Mouse (Mus musculus): ENCODE measurements around the gene Osbpl6. TPM values are rescaled to one million over a fixed set of nuclear protein-coding genes. Genes with fewer than 3 reads are reported as not detected.

Gene Osbpl6
- polyA plus RNA-seq, 1 experiment from 2014 or later = 17.6 TPM

GRCm38 (mm10) chr2:76630293-76630692, 224.0 kb downstream of the Osbpl6 start:
- no peak for DNase-seq
- Histone ChIP-seq H3K27me3 (ENCODE audit: insufficient read depth, low read length) (no peaks in the 10 kb centered on the region), H3K9me3 (ENCODE audit: low read depth, low read length) (no peaks in the 10 kb centered on the region; the same call in 1 of the 2 replicates), H3K36me3 (ENCODE audit: insufficient read depth) (peaks cover 75% of the 10 kb centered on the region), H3K27ac (ENCODE audit: low read depth) (no peak overlapping the region), H3K9ac (no peak overlapping the region), H3K4me3 (ENCODE audit: low read depth, low read length) (no peak overlapping the region), H3K4me2 (no peak overlapping the region), H3K4me1 (ENCODE audit: insufficient read depth) (no peaks in the 10 kb centered on the region)
- 87% methylated on average over 12 of the region's 12 CpGs for WGBS
- no peak for ATAC-seq (ENCODE audit: insufficient read depth)
- no peak for TF ChIP-seq CTCF (IDR thresholded peaks at IDR 0.05; ENCODE audit: low read depth)

- 95% methylated on average over 4 of the region's 4 CpGs for WGBS
- no peak for DNase-seq
- Histone ChIP-seq H3K9ac (no peak overlapping the region), H3K27ac (ENCODE audit: low read depth) (no peak overlapping the region), H3K36me3 (ENCODE audit: insufficient read depth) (peaks cover 83% of the 10 kb centered on the region), H3K27me3 (ENCODE audit: insufficient read depth, low read length) (no peaks in the 10 kb centered on the region), H3K4me2 (no peak overlapping the region), H3K9me3 (ENCODE audit: low read depth, low read length) (no peaks in the 10 kb centered on the region; the same call in 1 of the 2 replicates), H3K4me1 (ENCODE audit: insufficient read depth) (no peaks in the 10 kb centered on the region), H3K4me3 (ENCODE audit: low read depth, low read length) (no peak overlapping the region)
- no peak for TF ChIP-seq CTCF (IDR thresholded peaks at IDR 0.05; ENCODE audit: low read depth)
- ATAC-seq (ENCODE audit: insufficient read depth) = no peak
These were observed 225.3 kb downstream of the Osbpl6 start for GRCm38 (mm10) chr2:76631600-76631999.

GRCm38 (mm10) chr2:76639637-76640036, 233.3 kb downstream of the Osbpl6 start:
- no peak for TF ChIP-seq CTCF (IDR thresholded peaks at IDR 0.05; ENCODE audit: low read depth)
- Histone ChIP-seq H3K9me3 (ENCODE audit: low read depth, low read length) (no peaks in the 10 kb centered on the region), H3K4me1 (ENCODE audit: insufficient read depth) (no peaks in the 10 kb centered on the region), H3K27ac (ENCODE audit: low read depth) (no peak overlapping the region), H3K4me2 (no peak overlapping the region), H3K4me3 (ENCODE audit: low read depth, low read length) (no peak overlapping the region), H3K36me3 (ENCODE audit: insufficient read depth) (peaks cover 73% of the 10 kb centered on the region), H3K27me3 (ENCODE audit: insufficient read depth, low read length) (no peaks in the 10 kb centered on the region), H3K9ac (no peak overlapping the region)
- no peak for DNase-seq
- 92% methylated on average over 2 of the region's 2 CpGs for WGBS
- ATAC-seq (ENCODE audit: insufficient read depth) = no peak

GRCm38 (mm10) chr2:76643801-76644200, 237.5 kb downstream of the Osbpl6 start:
- H3K9me3 ChIP-seq (ENCODE audit: low read depth, low read length) = no peaks in the 10 kb centered on the region
- DNase-seq = no peak
- no peak overlapping the region for H3K9ac ChIP-seq
- ATAC-seq (ENCODE audit: insufficient read depth) = no peak
- peaks cover 4% of the 10 kb centered on the region for H3K4me1 ChIP-seq (ENCODE audit: insufficient read depth)
- no peak overlapping the region for H3K4me2 ChIP-seq
- H3K27ac ChIP-seq (ENCODE audit: low read depth) = no peak overlapping the region
- peaks cover 40% of the 10 kb centered on the region for H3K36me3 ChIP-seq (ENCODE audit: insufficient read depth)
- no peak overlapping the region for H3K4me3 ChIP-seq (ENCODE audit: low read depth, low read length)
- no peaks in the 10 kb centered on the region for H3K27me3 ChIP-seq (ENCODE audit: insufficient read depth, low read length)
- no peak for TF ChIP-seq CTCF (IDR thresholded peaks at IDR 0.05; ENCODE audit: low read depth)

DNA sequence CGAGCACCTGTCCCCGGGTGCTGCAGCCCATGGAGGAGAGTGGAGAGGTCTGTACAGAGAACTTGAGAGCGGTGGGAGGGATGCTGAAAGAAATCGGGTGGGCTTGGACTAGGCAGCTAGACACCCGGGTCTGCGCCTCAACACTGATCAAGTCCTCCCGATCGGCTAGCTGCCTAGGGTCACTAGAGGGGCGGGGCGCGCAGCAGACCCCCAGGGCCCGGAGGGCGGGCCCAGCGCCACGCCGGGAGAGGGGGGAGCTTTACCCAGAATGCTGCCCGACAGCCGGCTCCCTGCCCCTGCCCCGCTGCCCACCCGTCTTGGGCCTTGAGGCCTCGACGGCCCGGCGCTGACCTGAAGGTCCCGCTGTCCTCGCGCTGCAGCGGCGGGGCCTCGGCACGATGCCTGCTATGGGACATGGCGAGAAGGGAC, 241.1 kb downstream of the Osbpl6 start:
- peak overlapping the region; percentile 68 for H3K9ac ChIP-seq
- H3K4me1 ChIP-seq (ENCODE audit: insufficient read depth) = peaks cover 6% of the 10 kb centered on the region
- H3K9me3 ChIP-seq (ENCODE audit: low read depth, low read length) = no peaks in the 10 kb centered on the region
- TF ChIP-seq CTCF (IDR thresholded peaks at IDR 0.05; ENCODE audit: low read depth) = no peak
- DNase-seq (no peak), ATAC-seq (ENCODE audit: insufficient read depth) (peak; percentile 66)
- peaks cover 5% of the 10 kb centered on the region; the same call in 1 of the 2 replicates for H3K36me3 ChIP-seq (ENCODE audit: insufficient read depth)
- H3K27me3 ChIP-seq (ENCODE audit: insufficient read depth, low read length) = no peaks in the 10 kb centered on the region
- WGBS = under 1% methylated on average over 31 of the region's 32 CpGs
- peak overlapping the region; percentile 63 for H3K4me3 ChIP-seq (ENCODE audit: low read depth, low read length)
- peak overlapping the region; percentile 82 for H3K4me2 ChIP-seq
- peak overlapping the region; percentile 92 for H3K27ac ChIP-seq (ENCODE audit: low read depth)

GRCm38 (mm10) chr2:76647883-76648570, 241.7 kb downstream of the Osbpl6 start, which contains the start of the genes Prkra and Pjvk:
Prkra (minus strand) TSS chr2:76648015.
Pjvk (plus strand) TSS chr2:76648476.
- H3K27ac ChIP-seq (ENCODE audit: low read depth) = peak within 1 kb of the TSS; percentile 92
- peak within 1 kb of the TSS; percentile 68 for H3K9ac ChIP-seq
- no peak for TF ChIP-seq CTCF (IDR thresholded peaks at IDR 0.05; ENCODE audit: low read depth)
- DNase-seq = peak; percentile 97
- H3K4me1 ChIP-seq (ENCODE audit: insufficient read depth) = peaks cover 6% of the 10 kb centered on the region
- no peaks in the 10 kb centered on the region for H3K9me3 ChIP-seq (ENCODE audit: low read depth, low read length)
- peak within 1 kb of the TSS; percentile 63 for H3K4me3 ChIP-seq (ENCODE audit: low read depth, low read length)
- ATAC-seq (ENCODE audit: insufficient read depth) = peak; percentile 99
- under 1% methylated on average over 30 of the region's 42 CpGs for WGBS
- H3K36me3 ChIP-seq (ENCODE audit: insufficient read depth) = 0 out of 2 replicates have a peak, but pooled peaks cover 3% of the 10 kb centered on the region
- H3K27me3 ChIP-seq (ENCODE audit: insufficient read depth, low read length) = no peaks in the 10 kb centered on the region
- peak within 1 kb of the TSS; percentile 82 for H3K4me2 ChIP-seq

DNA sequence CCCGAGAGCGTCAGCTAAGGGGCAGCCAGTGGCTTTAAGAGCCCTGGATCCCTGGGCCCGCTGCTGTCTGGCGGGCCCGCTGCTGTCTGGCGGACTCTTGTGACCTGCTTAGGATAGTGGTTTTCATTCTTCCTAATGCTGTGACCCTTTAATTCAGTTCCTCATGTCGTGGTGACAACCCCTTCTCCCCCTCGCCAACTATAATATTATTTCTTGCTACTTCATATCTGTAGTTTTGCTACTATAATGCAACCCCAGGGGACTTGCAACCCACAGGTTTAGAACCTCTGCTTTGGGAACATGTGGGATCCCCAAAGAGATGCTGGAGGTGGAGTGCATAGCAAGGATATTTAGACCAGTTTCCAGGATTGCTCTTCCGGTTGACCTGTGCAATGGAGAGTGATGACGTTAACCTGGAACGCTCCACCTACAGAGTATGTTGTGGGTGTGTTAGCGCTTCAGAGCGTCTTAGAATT, 242.4 kb downstream of the Osbpl6 start:
- no peak for TF ChIP-seq CTCF (IDR thresholded peaks at IDR 0.05; ENCODE audit: low read depth)
- 0 out of 2 replicates have a peak, but pooled peaks cover 3% of the 10 kb centered on the region for H3K36me3 ChIP-seq (ENCODE audit: insufficient read depth)
- DNase-seq = peak; percentile 38

More for the DNA sequence above, 242.4 kb downstream of the Osbpl6 start:
- H3K4me2 ChIP-seq = peak overlapping the region; percentile 82
- ATAC-seq (ENCODE audit: insufficient read depth) = peak; percentile 42; the same call in 1 of the 2 replicates
- peak overlapping the region; percentile 63 for H3K4me3 ChIP-seq (ENCODE audit: low read depth, low read length)
- WGBS = 30% methylated on average over 13 of the region's 13 CpGs
- H3K9ac ChIP-seq = peak overlapping the region; percentile 65
- H3K27ac ChIP-seq (ENCODE audit: low read depth) = peak overlapping the region; percentile 92
- peaks cover 6% of the 10 kb centered on the region for H3K4me1 ChIP-seq (ENCODE audit: insufficient read depth)
- H3K27me3 ChIP-seq (ENCODE audit: insufficient read depth, low read length) = no peaks in the 10 kb centered on the region
- no peaks in the 10 kb centered on the region for H3K9me3 ChIP-seq (ENCODE audit: low read depth, low read length)

Small RNA genes lying within 50 kb of the gene (microRNA-seq; reads per million reads assigned to microRNA genes)
- gene Gm23164 (ENCODE audit: borderline number of aligned reads) = not detected

Other genes starting within 250 kb of the Osbpl6 start
- 0.28 TPM in 1 of 2 replicates, not detected in the other for gene Pde11a, start 67.7 kb upstream of the Osbpl6 start, polyA plus RNA-seq (2014; fragmentation: Nextera tagmentation; extraction: Ambion mirVana)
- not detected in 2 replicates for gene Cyct, start 46.1 kb upstream of the Osbpl6 start, polyA plus RNA-seq (2014; fragmentation: Nextera tagmentation; extraction: Ambion mirVana)
- gene Rbm45, start 36.5 kb upstream of the Osbpl6 start, polyA plus RNA-seq (2014; fragmentation: Nextera tagmentation; extraction: Ambion mirVana) = 15.1 and 16.2 TPM in 2 replicates
- gene Prkra, start 241.5 kb downstream of the Osbpl6 start, polyA plus RNA-seq (2014; fragmentation: Nextera tagmentation; extraction: Ambion mirVana) = 77.3 and 79.4 TPM in 2 replicates
- gene Pjvk, start 242.0 kb downstream of the Osbpl6 start, polyA plus RNA-seq (2014; fragmentation: Nextera tagmentation; extraction: Ambion mirVana) = 0.78 and 0.88 TPM in 2 replicates

All from lung, embryonic 14.5 days (tissue).